Mouse (Mus musculus): ENCODE data around the gene Sart3.

The Sart3 gene

GRCm38 (mm10) chr5:113765641-113766526 lies 6.4 kb downstream of the Sart3 start:
- DNase-seq (ENCODE audit: low spot score in 2 of 2) = no peak

- no peak for DNase-seq (ENCODE audit: low spot score in 2 of 2)
Measured at GRCm38 (mm10) chr5:113764426-113764825, 7.9 kb downstream of the Sart3 start.

GRCm38 (mm10) chr5:113761585-113761984 lies 10.7 kb downstream of the Sart3 start:
- no peak for DNase-seq (ENCODE audit: low spot score in 2 of 2)

GRCm38 (mm10) chr5:113755347-113756030 lies 16.8 kb downstream of the Sart3 start:
- DNase-seq (ENCODE audit: low spot score in 2 of 2) = no peak

GRCm38 (mm10) chr5:113751521-113752157 lies 20.7 kb downstream of the Sart3 start:
- no peak for DNase-seq (ENCODE audit: low spot score in 2 of 2)

- no peak for DNase-seq (ENCODE audit: low spot score in 2 of 2)
Measured at GRCm38 (mm10) chr5:113748556-113749331, 23.6 kb downstream of the Sart3 start.

- no peak for DNase-seq (ENCODE audit: low spot score in 2 of 2)
Measured at GRCm38 (mm10) chr5:113747629-113748028, 24.7 kb downstream of the Sart3 start.

- DNase-seq (ENCODE audit: low spot score in 2 of 2) = no peak
Measured at GRCm38 (mm10) chr5:113737607-113738237, 34.6 kb downstream of the Sart3 start.

GRCm38 (mm10) chr5:113736522-113737164 lies 35.7 kb downstream of the Sart3 start:
- DNase-seq (ENCODE audit: low spot score in 2 of 2) = no peak

GRCm38 (mm10) chr5:113736113-113736502 lies 36.2 kb downstream of the Sart3 start:
- DNase-seq (ENCODE audit: low spot score in 2 of 2) = no peak

GRCm38 (mm10) chr5:113735345-113736112 lies 36.8 kb downstream of the Sart3 start, which contains the start of gene Ficd:
Gene Ficd, plus strand, starts transcription at chr5:113735803.
- peak; percentile 83 to 89 for DNase-seq (ENCODE audit: low spot score in 2 of 2)

GRCm38 (mm10) chr5:113735023-113735344 lies 37.3 kb downstream of the Sart3 start:
- no peak for DNase-seq (ENCODE audit: low spot score in 2 of 2)

GRCm38 (mm10) chr5:113734376-113734775 lies 37.9 kb downstream of the Sart3 start:
- no peak for DNase-seq (ENCODE audit: low spot score in 2 of 2)

- peak in 1 of 2 experiments; percentile 48 for DNase-seq (ENCODE audit: low spot score in 2 of 2)
Measured at GRCm38 (mm10) chr5:113732182-113732581, 40.1 kb downstream of the Sart3 start.

GRCm38 (mm10) chr5:113731174-113731573 lies 41.1 kb downstream of the Sart3 start:
- DNase-seq (ENCODE audit: low spot score in 2 of 2) = no peak

- DNase-seq (ENCODE audit: low spot score in 2 of 2) = no peak
Measured at GRCm38 (mm10) chr5:113730641-113731121, 41.6 kb downstream of the Sart3 start.

GRCm38 (mm10) chr5:113728691-113729090 lies 43.6 kb downstream of the Sart3 start:
- no peak for DNase-seq (ENCODE audit: low spot score in 2 of 2)

- DNase-seq (ENCODE audit: low spot score in 2 of 2) = no peak
Measured at GRCm38 (mm10) chr5:113728011-113728410, 44.3 kb downstream of the Sart3 start.

- no peak for DNase-seq (ENCODE audit: low spot score in 2 of 2)
Measured at GRCm38 (mm10) chr5:113727238-113727637, 45.1 kb downstream of the Sart3 start.

- DNase-seq (ENCODE audit: low spot score in 2 of 2) = no peak
Measured at GRCm38 (mm10) chr5:113726618-113727017, 45.7 kb downstream of the Sart3 start.

Measured in spleen, postnatal 14 days (tissue).